In genomic region chr9:55289475-55290198, GRCm38 (mm10) we compare ENCODE assay signal across 23 mouse cellular contexts. TPM values are rescaled to one million over a fixed set of nuclear protein-coding genes. Genes with fewer than 3 reads are reported as not detected.
"Had no signal": no experiment of that assay in that cellular context is flagged by ENCODE, and none has a peak within 500 bp of the region (broad histone marks: within the 10 kb centered on the region; RNA-seq: fewer than 3 reads in every experiment).

No protein-coding gene starts in this region.

- H3K9ac ChIP-seq: limb, embryonic 13.5 days; liver, embryonic 13.5 days; lung, embryonic 15.5 days; midbrain, embryonic 13.5 days; neural tube, embryonic 13.5 days had no signal

- H3K4me1 ChIP-seq: limb, embryonic 10.5 days; liver, embryonic 13.5 days; lung, embryonic 15.5 days; midbrain, embryonic 10.5 days; midbrain, embryonic 13.5 days; neural tube, embryonic 13.5 days had no signal

- H3K9me3 ChIP-seq: limb, embryonic 10.5 days; limb, embryonic 13.5 days; liver, embryonic 13.5 days; lung, embryonic 15.5 days; midbrain, embryonic 10.5 days; midbrain, embryonic 13.5 days; neural tube, embryonic 13.5 days had no signal

- H3K4me2 ChIP-seq: limb, embryonic 13.5 days; liver, embryonic 13.5 days; lung, embryonic 15.5 days; midbrain, embryonic 13.5 days; neural tube, embryonic 13.5 days had no signal

- H3K27ac ChIP-seq: hindbrain, postnatal 0 days; layer of hippocampus, adult 2 months; limb, embryonic 10.5 days; limb, embryonic 13.5 days; liver, embryonic 13.5 days; lung, embryonic 15.5 days; midbrain, embryonic 10.5 days; midbrain, embryonic 13.5 days; neural tube, embryonic 13.5 days had no signal

- H3K4me3 ChIP-seq: layer of hippocampus, adult 2 months; limb, embryonic 10.5 days; limb, embryonic 13.5 days; liver, embryonic 13.5 days; lung, embryonic 15.5 days; megakaryocyte, embryonic 14.5 days; midbrain, embryonic 10.5 days; midbrain, embryonic 13.5 days; myocyte; neural tube, embryonic 13.5 days had no signal

- H3K36me3 ChIP-seq: limb, embryonic 10.5 days; limb, embryonic 13.5 days; liver, embryonic 13.5 days; lung, embryonic 15.5 days; midbrain, embryonic 10.5 days; midbrain, embryonic 13.5 days; neural tube, embryonic 13.5 days had no signal

- DNase-seq: kidney, adult 18-20 months; kidney, adult 9 months; kidney, postnatal 14 days; kidney, postnatal 4 days; layer of hippocampus, adult 9-11 months; liver, embryonic 13.5 days; retina, postnatal 1 day; thymus, adult 2 months; thymus, postnatal 14 days; thymus, postnatal 4 days had no signal

- H3K27me3 ChIP-seq: limb, embryonic 13.5 days; lung, embryonic 15.5 days; megakaryocyte, embryonic 14.5 days; midbrain, embryonic 13.5 days; neural tube, embryonic 13.5 days had no signal

- ATAC-seq: hindbrain, postnatal 0 days; inflammation-experienced regulatory T-cells, adult 6 months; intestine, embryonic 16.5 days; midbrain, embryonic 13.5 days; midbrain, embryonic 16.5 days had no signal

RNA-seq across cellular contexts. Expression of gene Tmem266, which starts 37.1 kb away (rescaled TPM):
- polyA plus RNA-seq: inflammation-experienced regulatory T-cells, adult 6 months; liver, embryonic 13.5 days; myocyte had no signal
